Mouse (Mus musculus) liver, embryonic 14.5 days (tissue): Measurements from ENCODE around the gene Gas2.

Experiments
- CTCF ChIP-seq: IDR thresholded peaks from 2 replicates; pipeline ENCODE4 v1.5.1; 2016; ENCODE audit warnings: antibody characterized with exemption, low read depth, control low read depth
- EP300 ChIP-seq: IDR thresholded peaks from 2 replicates; pipeline ENCODE4 v1.6.1; 2016; ENCODE audit warnings: antibody characterized with exemption, low read depth

- TF ChIP-seq CTCF (no peak), EP300 (peak; percentile 88)
Observed at GRCm38 (mm10) chr7:51991020-51991419, 129.2 kb downstream of the Gas2 start.
